Mouse (Mus musculus): ENCODE data around the gene Gng2.
"Not testable (repeated sequence)": the region's sequence is repeated elsewhere in the genome, so short reads cannot be mapped to it uniquely, and the experiment has no call there.

The Gng2 gene

DNA sequence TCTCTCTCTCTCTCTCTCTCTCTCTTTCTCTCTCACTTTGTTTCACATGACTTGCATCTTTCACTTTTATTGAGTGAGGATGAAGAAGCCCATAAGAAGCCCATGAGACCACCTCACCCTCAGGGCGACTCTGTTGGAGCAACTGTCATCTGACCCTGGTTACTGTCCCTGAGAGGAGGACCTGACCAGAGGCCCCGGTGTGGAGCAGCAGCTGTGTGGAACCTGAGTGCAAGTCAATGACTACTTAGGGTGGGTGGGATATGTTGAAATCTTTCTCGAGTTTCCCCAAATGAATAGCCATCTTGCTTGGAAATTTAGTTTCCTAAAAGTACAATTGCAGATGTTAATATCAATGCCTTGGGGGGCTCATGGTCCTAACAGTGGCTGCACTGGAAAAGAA lies 34.7 kb downstream of the Gng2 start:
- intact Hi-C loops (cut with DNase I): no loop called here

DNA sequence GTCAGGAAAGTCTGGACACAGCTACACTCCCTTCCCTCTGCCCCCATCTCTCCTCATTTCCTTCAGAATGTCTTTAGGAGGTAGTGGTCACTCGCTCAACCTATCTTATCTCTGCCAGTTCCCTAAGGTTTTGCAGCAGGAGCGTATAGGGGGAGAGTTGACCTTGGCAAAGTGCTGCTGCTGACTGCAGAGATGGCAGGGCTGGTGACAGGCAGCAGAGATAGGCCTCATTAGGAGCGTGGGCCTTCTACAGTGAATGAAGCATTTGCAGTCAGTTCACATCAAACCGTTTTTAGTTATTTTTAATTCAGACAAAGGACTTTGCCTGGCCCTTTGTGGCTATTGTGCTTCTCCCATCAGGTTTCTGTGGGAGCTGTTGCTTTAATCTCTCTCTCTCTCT lies 35.1 kb downstream of the Gng2 start:
- intact Hi-C loops (cut with DNase I): no loop called here

DNA sequence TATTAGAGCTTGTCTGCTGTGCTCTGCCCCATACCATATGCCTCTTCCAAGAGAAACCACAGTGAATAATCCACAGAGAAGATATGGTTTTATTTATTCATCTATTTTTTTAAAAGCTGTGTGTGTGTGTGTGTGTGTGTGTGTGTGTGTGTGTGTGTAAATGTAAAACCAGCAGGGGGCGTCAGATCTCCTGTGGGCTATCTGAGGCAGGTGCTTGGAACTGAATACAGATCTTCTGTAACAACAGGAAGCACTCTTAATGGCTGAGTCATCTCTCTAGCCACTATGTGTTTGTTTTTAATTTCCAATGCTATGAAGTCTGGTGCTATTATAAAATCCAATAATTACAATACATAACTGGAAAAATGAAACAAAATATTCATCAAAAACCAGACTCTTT lies 37.4 kb downstream of the Gng2 start:
- intact Hi-C loops (cut with DNase I): no loop called here

DNA sequence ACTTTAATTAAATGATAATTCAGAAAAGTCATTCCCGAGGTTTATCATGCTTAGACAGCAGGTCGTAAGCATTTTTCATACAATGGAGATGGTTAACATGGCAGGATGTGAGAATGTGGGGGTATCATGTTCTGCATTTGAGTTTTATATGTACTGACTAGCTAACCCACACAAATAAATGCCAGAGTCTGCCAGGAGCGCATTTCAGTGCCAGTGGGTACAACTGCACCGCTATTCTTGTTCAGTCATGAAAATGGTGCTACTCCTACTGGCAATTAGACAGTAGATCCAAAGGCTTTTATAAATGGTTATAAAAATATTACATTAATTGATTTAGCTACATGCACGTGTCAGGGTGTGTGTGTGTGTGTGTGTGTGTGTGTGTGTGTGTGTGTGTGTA lies 38.9 kb downstream of the Gng2 start:
- intact Hi-C loops (cut with DNase I): no loop called here

DNA sequence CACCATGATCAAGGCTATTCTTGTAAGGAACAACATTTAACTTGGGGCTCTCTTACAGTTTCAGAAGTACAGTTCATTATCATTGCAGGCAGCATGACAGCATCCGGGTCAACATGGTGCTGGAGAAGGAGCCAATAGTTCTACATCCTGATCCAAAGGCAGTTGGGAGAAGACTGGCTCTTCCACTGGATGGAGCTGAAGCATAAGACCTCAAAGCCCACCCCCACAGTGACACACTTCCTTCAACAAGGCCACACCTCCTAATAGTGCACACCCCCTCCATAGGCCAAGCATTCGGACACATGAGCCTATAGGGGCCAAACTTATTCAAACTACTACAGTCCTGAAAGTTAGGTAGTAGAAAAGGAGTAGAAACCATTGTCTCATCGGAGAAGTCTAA lies 42.3 kb downstream of the Gng2 start:
- intact Hi-C loops (cut with DNase I): no loop called here

DNA sequence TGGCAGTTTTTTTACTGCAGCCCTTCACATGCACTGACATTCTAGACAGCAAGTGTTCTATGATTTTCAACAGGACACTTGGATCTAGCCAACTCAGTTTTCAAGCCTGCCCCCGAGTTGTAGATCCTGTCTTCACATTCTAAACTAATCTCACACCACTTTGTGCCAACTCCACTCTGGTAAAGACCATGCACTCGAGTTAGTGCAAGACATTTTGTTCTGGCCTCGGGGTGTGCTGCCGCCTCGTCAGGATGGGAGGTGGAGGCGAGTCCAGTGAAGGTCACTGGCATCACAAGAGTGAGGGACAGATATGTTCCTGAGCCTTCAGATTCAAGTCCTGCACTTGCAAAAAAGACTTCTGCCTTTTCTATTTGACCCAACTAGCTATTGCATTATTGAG lies 44.1 kb downstream of the Gng2 start:
- intact Hi-C loops (cut with DNase I): no loop called here

DNA sequence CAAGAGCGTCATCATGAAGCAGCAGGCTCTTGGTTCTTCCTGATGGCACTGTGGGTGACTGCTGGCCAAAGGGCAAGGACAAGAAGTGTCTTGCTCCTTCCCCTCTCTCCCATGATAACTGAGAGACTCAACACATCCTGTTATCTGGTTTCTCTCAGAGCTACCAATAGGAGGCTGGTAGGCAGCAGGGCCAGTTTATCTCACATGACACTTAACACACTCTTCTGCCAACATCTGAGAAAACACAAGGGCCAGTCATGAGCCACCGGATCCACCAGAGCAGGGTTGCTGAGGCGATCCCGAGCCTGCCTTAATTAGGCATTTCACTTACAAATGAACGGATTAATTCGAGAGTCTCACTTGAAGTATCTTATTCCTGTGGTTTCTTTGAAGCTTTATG lies 49.5 kb downstream of the Gng2 start:
- intact Hi-C loops (cut with DNase I): no loop called here

DNA sequence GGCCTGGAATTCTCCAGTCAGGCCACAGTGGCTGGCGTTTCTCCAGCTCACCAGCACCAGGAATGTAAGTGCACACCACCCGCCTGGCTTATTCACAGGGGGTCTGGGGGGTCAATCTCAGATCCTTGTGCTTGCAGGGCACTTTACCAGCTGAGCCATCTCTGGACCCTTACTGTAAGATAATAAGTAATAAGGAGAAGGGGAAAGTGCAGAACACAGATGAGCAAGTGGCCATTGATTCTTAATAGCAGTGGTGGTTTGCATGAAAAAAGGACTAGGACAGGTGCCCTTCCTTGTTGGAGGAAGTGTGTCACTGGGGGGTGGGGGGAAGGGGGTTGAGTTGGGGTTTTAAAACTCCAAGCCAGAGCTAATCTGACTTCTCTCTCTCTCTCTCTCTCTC lies 50.3 kb downstream of the Gng2 start:
- intact Hi-C loops (cut with DNase I): no loop called here

DNA sequence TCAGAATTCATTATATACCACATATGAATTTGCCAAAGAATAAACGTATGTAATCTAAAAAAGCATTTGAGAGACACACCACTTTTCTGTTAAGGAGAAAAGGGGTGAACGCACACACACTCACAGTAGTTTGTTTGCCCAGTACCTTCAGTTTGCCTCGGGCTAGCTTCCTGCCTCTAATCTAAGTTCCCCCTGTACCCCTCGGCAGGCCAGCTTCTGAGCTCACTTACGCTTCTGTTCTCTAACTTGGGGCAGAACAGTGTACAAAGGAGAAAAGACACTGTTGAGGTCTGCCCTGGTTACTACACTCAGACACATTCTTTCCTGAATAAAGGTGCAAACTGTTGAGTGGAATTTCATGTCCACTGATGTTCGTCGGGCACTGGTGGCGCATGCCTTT lies 51.1 kb downstream of the Gng2 start:
- intact Hi-C loops (cut with DNase I): no loop called here

DNA sequence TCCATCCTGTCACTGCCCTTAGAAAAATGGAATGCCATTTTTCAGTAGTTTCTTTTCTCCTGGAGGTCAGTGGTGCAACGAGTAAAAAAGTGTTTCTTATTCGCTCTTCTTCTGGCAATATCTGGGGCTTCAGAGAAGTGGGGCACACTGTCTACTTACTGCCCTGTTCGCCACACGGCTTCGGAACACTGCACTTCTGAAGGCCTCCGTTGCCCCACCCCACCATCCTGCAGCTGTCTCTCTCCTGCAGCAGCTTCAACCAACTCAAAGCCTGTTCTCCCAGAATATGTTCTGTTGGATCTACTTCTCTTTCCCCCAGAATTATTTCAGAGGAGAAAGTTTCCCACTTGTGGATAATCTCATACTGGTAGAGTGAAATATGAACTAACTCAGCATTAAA lies 52.3 kb downstream of the Gng2 start:
- intact Hi-C loops (cut with DNase I): loop anchor here (2.0 kb wide), 1 partner anchor 42 kb away; no protein-coding TSS in a partner anchor

DNA sequence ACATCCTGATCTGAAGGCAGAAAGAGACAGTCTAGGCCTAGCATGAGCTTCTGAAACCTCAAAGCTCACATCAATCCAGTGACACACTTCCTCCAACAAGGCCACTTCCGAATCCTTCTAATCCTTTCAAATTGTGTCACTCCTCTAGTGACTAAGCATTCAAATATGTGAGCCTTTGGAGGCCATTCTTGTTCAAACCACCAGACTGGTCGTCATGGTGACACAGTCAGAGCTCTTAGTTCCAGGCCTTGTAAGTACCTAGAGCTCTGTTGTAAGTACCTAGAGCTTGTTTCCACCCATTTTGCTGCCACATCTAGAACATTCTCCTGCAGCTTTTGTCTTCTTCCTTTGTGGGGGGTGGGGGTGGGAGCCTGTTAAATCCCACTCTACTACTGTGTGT lies 53.3 kb downstream of the Gng2 start:
- intact Hi-C loops (cut with DNase I): loop anchor here (2.0 kb wide), 1 partner anchor 43 kb away; no protein-coding TSS in a partner anchor

DNA sequence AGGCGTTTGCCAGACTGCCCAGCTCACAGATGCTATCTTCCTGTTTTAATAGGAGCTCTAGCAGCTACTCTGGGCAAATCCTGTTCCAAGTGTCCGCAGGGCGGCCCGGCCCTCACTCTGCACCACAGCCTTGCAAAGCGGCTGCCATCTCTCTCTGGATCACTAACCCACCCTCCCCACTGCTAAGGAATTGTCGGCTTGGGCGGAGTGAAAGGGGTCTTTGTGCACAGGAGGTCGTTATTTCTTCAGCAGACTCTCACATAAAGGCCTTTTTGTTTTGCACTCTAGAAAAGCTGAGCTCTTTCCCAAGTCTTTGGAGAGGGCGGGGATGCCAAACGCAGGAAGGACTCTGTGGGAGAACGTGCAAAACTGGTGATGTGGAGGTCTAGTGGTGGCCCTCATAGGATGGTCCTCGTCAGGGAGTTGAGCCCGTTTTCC lies 57.2 kb downstream of the Gng2 start:
- intact Hi-C loops (cut with DNase I): no loop called here

DNA sequence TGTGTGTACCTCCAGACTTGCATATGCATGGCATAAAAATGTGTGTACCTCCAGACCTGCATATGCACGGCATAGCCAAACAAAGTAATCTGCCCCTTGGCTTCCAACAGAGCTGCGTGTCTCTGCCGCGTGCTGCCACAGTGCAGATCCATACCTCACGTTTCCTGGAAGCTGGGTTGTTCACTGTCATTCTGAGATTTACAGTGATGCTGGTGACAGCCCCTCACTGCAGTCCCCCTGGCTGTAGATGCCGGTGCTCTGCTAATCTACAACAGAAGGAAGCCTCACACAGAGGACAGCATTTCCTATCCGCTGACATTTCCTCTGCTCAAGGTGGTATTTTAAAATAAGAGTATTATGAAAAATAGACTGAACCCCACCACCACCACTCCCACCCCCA lies 57.6 kb downstream of the Gng2 start:
- intact Hi-C loops (cut with DNase I): no loop called here

DNA sequence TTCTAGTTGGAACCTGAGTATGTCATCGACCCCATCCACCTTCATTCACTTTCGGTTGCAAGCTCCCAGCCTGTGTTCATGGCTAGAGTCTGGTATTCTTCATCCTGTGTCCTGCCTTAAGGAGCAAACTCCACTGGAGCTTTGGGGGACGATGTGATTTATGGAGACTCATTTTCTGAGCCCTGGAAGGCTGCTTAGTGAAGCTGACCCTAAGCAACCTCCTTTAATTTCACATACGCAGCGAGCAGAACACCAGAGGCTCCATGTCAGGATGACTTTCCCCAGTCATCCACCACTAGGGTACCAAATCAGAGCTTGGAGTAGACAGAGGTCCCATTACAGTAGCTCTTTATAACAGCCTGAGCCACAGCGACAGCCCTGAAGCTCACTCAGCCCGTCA lies 59.9 kb downstream of the Gng2 start:
- intact Hi-C loops (cut with DNase I): no loop called here

DNA sequence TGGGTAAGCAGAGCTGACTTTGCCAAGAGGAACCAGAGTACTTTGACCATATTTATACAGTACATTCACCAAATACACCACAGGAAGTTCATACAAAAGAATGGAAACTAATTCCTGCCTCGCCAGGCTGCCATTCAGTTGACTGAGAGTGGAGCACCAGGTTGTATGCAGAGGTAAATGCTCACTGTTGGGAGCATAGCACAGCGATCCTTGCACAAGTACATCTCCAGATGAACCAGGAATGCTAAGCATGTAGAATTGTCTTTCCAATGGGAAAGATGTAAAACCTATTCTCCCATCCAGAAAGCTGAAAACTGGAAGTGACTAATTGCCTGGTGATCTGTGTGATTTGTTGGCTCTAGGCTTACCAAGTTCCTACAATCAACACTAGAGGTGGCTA lies 61.1 kb downstream of the Gng2 start:
- intact Hi-C loops (cut with DNase I): no loop called here

DNA sequence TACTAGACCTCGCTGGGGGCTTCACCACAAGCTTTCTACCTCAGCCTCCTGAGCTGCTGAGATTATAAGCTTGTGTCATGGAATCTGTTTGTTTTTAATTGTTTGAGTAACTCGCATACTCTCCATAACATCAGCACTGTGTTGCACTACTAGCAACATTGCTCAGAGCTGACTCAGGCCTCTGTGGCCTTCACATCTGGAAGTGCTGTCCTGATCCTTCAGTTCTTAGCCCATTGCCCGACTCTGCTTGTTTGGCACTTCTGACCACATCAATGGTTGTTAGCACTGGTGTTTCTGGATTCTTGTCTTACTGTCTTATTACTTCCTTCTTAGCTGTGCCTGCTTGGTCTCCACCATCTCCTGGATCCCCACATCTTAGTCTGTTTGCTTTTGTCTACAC lies 64.5 kb downstream of the Gng2 start:
- intact Hi-C loops (cut with DNase I): no loop called here

DNA sequence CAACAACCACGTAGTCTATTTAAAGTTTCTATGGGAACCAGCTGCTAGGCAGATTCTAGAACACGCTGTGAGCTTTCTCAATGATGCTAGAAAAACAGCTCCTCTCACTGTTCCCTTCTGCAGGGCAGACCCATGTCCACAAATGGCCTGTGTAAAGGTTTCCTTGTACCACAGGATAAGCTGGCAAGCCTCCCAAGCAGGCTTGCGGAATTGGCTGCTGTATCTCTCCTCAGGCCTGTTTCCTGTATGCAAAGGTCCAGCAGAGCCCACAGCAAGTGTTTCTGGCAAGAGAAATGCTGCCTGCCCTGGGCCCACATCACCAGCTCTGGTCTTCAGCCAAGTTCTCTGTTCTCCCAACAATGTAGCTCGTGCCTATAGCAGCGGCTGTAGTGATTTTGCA lies 71.8 kb downstream of the Gng2 start:
- intact Hi-C loops (cut with DNase I): no loop called here

DNA sequence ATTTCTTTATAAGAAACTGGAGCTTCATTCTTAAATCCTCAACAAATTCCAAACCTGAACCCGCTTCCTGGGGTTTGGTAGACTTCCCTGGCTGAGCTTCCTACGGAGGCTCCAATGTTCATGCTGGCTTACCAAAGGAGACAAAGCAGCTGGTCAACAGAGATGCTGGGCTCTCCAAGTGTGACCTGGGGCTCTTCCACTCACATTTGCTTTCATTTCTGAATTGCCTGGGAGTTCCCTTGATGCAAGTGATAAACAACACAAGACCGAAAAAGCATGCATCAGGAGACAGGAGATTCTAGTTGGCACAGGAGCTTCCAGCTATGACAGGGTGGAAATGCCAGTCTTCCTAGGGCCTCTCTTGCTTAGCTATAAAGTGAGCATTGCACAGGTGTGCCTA lies 72.6 kb downstream of the Gng2 start:
- intact Hi-C loops (cut with DNase I): no loop called here

DNA sequence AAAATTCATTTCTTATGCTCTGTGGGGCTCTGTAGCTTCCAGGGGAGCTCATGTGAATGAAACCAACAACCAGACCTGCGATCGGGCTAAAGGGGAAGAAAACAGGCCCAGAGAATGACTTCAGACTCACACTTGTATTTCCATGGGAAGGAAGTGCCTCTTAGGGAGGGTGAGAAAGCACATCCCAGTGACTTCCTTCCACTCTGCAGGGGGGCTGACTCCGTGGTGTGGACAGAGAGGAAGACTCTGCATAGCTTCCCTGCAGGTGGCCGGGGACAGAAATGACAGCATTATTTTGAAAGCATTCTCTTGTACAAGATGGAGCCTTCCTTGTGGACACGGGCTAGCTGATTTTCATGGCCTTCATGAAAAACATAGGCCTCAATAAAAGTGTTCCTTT lies 73.4 kb downstream of the Gng2 start:
- intact Hi-C loops (cut with DNase I): no loop called here

DNA sequence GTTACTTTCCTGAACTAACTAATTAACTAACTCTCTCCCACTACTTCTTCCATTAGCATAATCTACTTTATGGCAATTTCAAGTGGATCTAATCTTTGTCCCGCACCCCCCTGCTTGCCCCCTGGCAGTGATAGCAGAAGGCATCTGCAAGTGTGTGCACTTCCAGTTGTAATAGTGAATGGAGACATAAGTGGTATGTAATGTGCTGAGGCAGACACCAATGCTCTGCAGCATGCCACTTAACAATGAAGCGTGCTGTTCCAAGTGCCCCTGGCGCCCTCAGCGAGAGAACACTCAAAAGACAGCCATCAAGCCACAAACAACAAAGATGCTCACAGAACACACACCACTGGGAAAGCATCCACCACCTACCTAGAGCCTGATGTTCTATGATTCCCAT lies 76.9 kb downstream of the Gng2 start:
- intact Hi-C loops (cut with DNase I): no loop called here

DNA sequence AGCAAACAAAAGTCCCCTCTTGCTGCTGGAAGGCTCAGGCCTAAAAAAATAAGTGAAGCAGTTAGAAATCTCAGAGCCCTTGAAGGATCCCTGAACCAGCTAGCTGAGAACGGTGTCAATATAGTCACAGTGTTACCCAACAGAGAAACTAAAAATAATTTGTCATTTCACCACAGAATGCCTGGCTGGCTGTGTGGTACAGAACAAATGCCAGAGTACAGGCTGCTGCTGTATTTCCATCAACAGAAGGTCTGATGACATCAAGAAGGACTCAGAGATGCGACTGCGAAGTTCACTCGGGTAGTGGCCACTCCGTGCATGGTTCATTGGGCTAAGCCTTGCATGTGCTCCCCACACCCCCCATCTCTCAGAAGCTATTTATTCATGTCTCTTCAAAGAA lies 89.9 kb downstream of the Gng2 start:
- intact Hi-C loops (cut with DNase I): no loop called here

DNA sequence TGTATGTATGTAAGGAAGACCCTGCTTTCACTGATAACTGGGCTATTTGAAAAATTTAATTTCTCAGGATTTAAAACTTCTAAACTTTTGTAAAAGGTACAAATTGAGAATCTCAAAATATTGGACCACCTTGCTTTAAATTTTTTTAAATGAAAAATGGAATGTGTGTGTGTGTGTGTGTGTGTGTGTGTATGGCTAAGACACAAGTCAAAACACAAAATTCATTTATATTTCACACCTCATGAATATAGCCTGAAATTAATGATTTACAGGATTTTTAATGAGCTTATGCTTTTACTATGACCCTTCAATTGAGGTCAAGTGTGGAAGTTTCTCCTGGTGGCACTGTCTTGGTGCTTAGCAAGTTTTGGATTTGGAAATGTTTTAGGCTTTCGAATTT lies 93.0 kb downstream of the Gng2 start:
- intact Hi-C loops (cut with DNase I): not testable (repeated sequence)

DNA sequence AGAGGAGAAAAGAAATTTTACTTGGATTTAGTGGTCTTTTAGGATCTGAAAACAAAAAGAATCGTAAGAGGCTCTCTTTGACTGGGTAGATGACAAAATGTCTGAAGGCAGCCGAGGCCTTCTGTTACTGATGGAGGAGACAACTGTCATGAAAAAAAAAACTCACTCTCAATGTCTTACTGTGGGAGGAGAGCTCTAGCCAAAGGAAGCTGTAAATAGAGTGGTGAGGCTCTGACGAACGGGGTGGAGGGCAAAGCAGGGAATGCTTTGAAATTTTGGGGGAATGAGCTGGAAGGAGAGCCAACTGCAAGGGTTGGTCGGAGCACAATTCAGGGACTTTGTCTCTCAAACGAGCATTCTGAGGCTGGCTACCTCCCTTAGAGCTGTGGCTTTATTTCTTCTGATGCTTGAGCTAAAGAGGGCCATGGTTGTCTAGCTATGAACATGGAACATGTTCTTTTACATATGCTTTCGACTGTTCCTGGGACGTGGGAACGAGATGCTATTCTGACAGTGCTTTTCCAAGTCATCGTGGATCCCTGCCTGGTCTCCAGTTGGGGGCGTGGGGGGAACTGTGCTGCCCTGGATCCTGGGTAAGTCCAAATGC lies 103.1 kb downstream of the Gng2 start:
- intact Hi-C loops (cut with DNase I): no loop called here
